Comparison of ENCODE assay signal across 8 mouse cellular contexts in genomic region chr11:117082353-117082934, GRCm38 (mm10). TPM values are rescaled to one million over a fixed set of nuclear protein-coding genes. Genes with fewer than 3 reads are reported as not detected.
DNase-seq lines count a peak whose midpoint lies in the region; ATAC-seq lines count a peak whose summit lies in the region.

No protein-coding gene starts in this region.

- H3K4me2 ChIP-seq in heart, embryonic 14.5 days (ENCODE audit: low read length): peak overlapping the region; percentile 16

- peak overlapping the region; percentile 52 to 89 for H3K27ac ChIP-seq in heart, embryonic 14.5 days (replicated peaks in 1 of 2; ENCODE audit: control insufficient read depth in 1 of 2, insufficient read depth in 1 of 2, low read depth in 2 of 2, low read length in 2 of 2)
- H3K27ac ChIP-seq in macrophage: peak overlapping the region; percentile 81

- no peaks in the 10 kb centered on the region for H3K9me3 ChIP-seq in heart, embryonic 14.5 days (ENCODE audit: control insufficient read depth, low read length)

- no peak for ATAC-seq in heart, embryonic 14.5 days (ENCODE audit: insufficient number of reproducible peaks, insufficient read depth, low FRiP score, low read depth)

- no peak overlapping the region for H3K4me3 ChIP-seq in heart, embryonic 14.5 days (ENCODE audit: control insufficient read depth in 1 of 2, insufficient read depth in 1 of 2, low read depth in 1 of 2, low read length in 2 of 2)
- no peak overlapping the region for H3K4me3 ChIP-seq in macrophage (ENCODE audit: inconsistent target)

- peaks cover 32 to 45% of the 10 kb centered on the region in 2 experiments for H3K4me1 ChIP-seq in heart, embryonic 14.5 days (ENCODE audit: control insufficient read depth in 2 of 2, insufficient read depth in 2 of 2, low read length in 2 of 2)

- peak; percentile 52 for DNase-seq in kidney, adult 11 months
- no peak for DNase-seq in kidney, postnatal 4 days
- DNase-seq in ZHBTc4 (ENCODE audit: low read depth, low spot score): peak; percentile 91
- no peak for DNase-seq in ovary, postnatal 10 days (ENCODE audit: low spot score)
- no peak for DNase-seq in spleen, postnatal 4 days (ENCODE audit: low spot score in 2 of 2)
- DNase-seq in cerebellum, postnatal 36 days: no peak

- 57% methylated on average over 11 of the region's 11 CpGs for WGBS in heart, embryonic 14.5 days
- 89% methylated on average over 10 of the region's 11 CpGs for WGBS in macrophage (ENCODE audit: missing documents)

- H3K79me2 ChIP-seq in macrophage (ENCODE audit: inconsistent target): peaks cover 47% of the 10 kb centered on the region

- no peaks in the 10 kb centered on the region for H3K27me3 ChIP-seq in heart, embryonic 14.5 days (ENCODE audit: control insufficient read depth, insufficient read depth, low read length)

- peaks cover 37% of the 10 kb centered on the region for H3K36me3 ChIP-seq in heart, embryonic 14.5 days (ENCODE audit: control insufficient read depth, insufficient read depth, low read length)
- H3K36me3 ChIP-seq in macrophage (ENCODE audit: inconsistent target): peaks cover 23% of the 10 kb centered on the region

- peak overlapping the region; percentile 10 for H3K9ac ChIP-seq in heart, embryonic 14.5 days (ENCODE audit: low read length)

RNA-seq across cellular contexts. Expression of gene Sec14l1, which starts 32.5 kb away (rescaled TPM):
- polyA plus RNA-seq in heart, embryonic 14.5 days (2014; fragmentation: Nextera tagmentation; extraction: Ambion mirVana): 33.2 and 34.2 TPM in 2 replicates
- total RNA-seq in macrophage (2018; cell fraction: chromatin; rRNA removed): 100 to 1,000 TPM in 16 of 26 experiments, 10 to 100 TPM in 10; 25.1 to 225 (median 124) TPM
- total RNA-seq in macrophage (2018; cell fraction: cytosol; rRNA removed): 100 to 1,000 TPM in 18 of 26 experiments, 10 to 100 TPM in 8; 50.1 to 156 (median 113) TPM
- 100 to 1,000 TPM in 13 of 26 experiments, 10 to 100 TPM in 13; 32.0 to 183 (median 99.2) TPM for total RNA-seq in macrophage (2018; cell fraction: nucleus; rRNA removed)
- polyA plus RNA-seq in macrophage (2018): 81.5 to 112 TPM (median 87.8 TPM) in 3 replicates

Comparison
In these comparisons a context has a peak if more than half of its experiments do, and no peak if none do; other contexts are left out.
1. DNase-seq: peak in kidney, adult 11 months (single experiment) and ZHBTc4 (single experiment); none in kidney, postnatal 4 days (0 of 2), ovary, postnatal 10 days (single experiment), spleen, postnatal 4 days (0 of 2) and cerebellum, postnatal 36 days (0 of 2).